8 mouse cellular contexts compared by ENCODE assay signal in the genomic region with DNA sequence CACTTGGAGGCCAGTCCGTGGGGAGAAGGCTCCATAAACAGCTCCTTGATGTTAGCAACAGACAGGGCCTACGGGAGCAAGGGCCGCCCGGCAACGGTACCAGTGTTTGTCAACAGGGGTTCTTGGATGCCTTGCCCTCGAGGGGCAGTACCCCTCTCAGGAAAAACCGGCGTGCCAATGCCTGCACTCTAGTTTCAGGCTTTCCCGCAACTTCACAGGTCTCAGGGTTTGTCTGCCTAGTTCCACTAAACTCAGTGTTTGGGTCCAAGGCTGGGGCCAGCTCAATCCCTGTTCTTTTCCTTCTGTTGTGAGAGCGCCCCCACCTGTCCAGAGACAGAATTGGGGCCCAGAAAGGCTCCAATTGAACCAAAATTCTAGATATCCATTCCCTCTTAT. TPM values are rescaled to one million over a fixed set of nuclear protein-coding genes. Genes with fewer than 3 reads are reported as not detected.
DNase-seq lines count a peak whose midpoint lies in the region; ATAC-seq and TF ChIP-seq lines count a peak whose summit lies in the region.

No protein-coding gene starts in this region.

- peak overlapping the region; percentile 70 for H3K4me3 ChIP-seq in forebrain, embryonic 13.5 days
- H3K4me3 ChIP-seq in layer of hippocampus, adult 2 months, result peak overlapping the region; percentile 70
- H3K4me3 ChIP-seq in lung, embryonic 16.5 days (ENCODE audit: low read length), result peak overlapping the region; percentile 80

- H3K4me1 ChIP-seq in forebrain, embryonic 13.5 days, result peaks cover 36% of the 10 kb centered on the region
- H3K4me1 ChIP-seq in lung, embryonic 16.5 days (replicated peaks; ENCODE audit: control insufficient read depth, insufficient read depth, low read length), result peaks cover 8% of the 10 kb centered on the region

- H3K27ac ChIP-seq in forebrain, embryonic 13.5 days, result peak overlapping the region; percentile 77
- H3K27ac ChIP-seq in layer of hippocampus, adult 2 months, result peak overlapping the region; percentile 83
- peak overlapping the region; percentile 94 for H3K27ac ChIP-seq in lung, embryonic 16.5 days (ENCODE audit: low read length)

- peak; percentile 91 for TF ChIP-seq CTCF in layer of hippocampus, adult 2 months (conservative IDR thresholded peaks at IDR 0.05)

- 1% methylated on average over 10 of the region's 10 CpGs for WGBS in forebrain, embryonic 13.5 days
- 2% methylated on average over 10 of the region's 10 CpGs for WGBS in lung, embryonic 16.5 days

- H3K9me3 ChIP-seq in forebrain, embryonic 13.5 days (replicated peaks), result no peaks in the 10 kb centered on the region
- no peaks in the 10 kb centered on the region for H3K9me3 ChIP-seq in lung, embryonic 16.5 days (ENCODE audit: control insufficient read depth, low read length)

- peak; percentile 89 for DNase-seq in MN1 (ENCODE audit: low spot score)
- DNase-seq in cerebellum, adult 11 months, result peak; percentile 56
- peak; percentile 70 to 84 for DNase-seq in layer of hippocampus, adult 2 months (ENCODE audit: low spot score in 2 of 2)
- peak; percentile 81 for DNase-seq in retina, embryonic 14.5 days (ENCODE audit: low spot score)
- DNase-seq in thymus, postnatal 25 days, result peak; percentile 84

- H3K4me2 ChIP-seq in forebrain, embryonic 13.5 days, result peak overlapping the region; percentile 89
- H3K4me2 ChIP-seq in lung, embryonic 16.5 days (ENCODE audit: low read depth, low read length), result peak overlapping the region; percentile 76

- peaks cover 65% of the 10 kb centered on the region for H3K36me3 ChIP-seq in forebrain, embryonic 13.5 days (ENCODE audit: poor library complexity, severe bottlenecking)
- H3K36me3 ChIP-seq in lung, embryonic 16.5 days (ENCODE audit: control insufficient read depth, insufficient read depth, low read length), result peaks cover 19% of the 10 kb centered on the region

- ATAC-seq in forebrain, embryonic 13.5 days, result peak; percentile 48
- peak; percentile 55 to 57 for ATAC-seq in hematopoietic stem cell, adult 5-6 weeks (replicated peaks in 1 of 2; ENCODE audit: insufficient read depth in 1 of 2, low FRiP score in 2 of 2, low TSS enrichment in 1 of 2, low read depth in 1 of 2, poor library complexity in 2 of 2, severe bottlenecking in 2 of 2)
- peak; percentile 67 for ATAC-seq in lung, embryonic 16.5 days (ENCODE audit: low read depth)

- no peaks in the 10 kb centered on the region for H3K27me3 ChIP-seq in forebrain, embryonic 13.5 days
- H3K27me3 ChIP-seq in lung, embryonic 16.5 days (ENCODE audit: control insufficient read depth, insufficient read depth, low read depth, low read length), result no peaks in the 10 kb centered on the region

- peak overlapping the region; percentile 64 for H3K9ac ChIP-seq in forebrain, embryonic 13.5 days
- peak overlapping the region; percentile 77 for H3K9ac ChIP-seq in lung, embryonic 16.5 days (ENCODE audit: low read length)

RNA-seq across cellular contexts. Expression of a gene that starts 0.5 kb away (rescaled TPM):
- 50.3 and 51.0 TPM in 2 replicates for polyA plus RNA-seq in forebrain, embryonic 13.5 days (2015; fragmentation: Nextera tagmentation; extraction: Ambion mirVana)
- 9.5 and 35.5 TPM in 2 replicates for total RNA-seq in hematopoietic stem cell, adult 5-6 weeks (2017)
- total RNA-seq in layer of hippocampus, adult 2 months (2021), result 10 to 100 TPM; 31.2 to 42.1 TPM
- polyA plus RNA-seq in lung, embryonic 16.5 days (2015; fragmentation: Nextera tagmentation; extraction: Ambion mirVana), result 53.9 and 56.8 TPM in 2 replicates

RNA-seq across cellular contexts. Expression of a gene that starts 6.3 kb away (rescaled TPM):
- polyA plus RNA-seq in forebrain, embryonic 13.5 days (2015; fragmentation: Nextera tagmentation; extraction: Ambion mirVana), result 122 and 125 TPM in 2 replicates
- 26.5 and 31.8 TPM in 2 replicates for total RNA-seq in hematopoietic stem cell, adult 5-6 weeks (2017)
- total RNA-seq in layer of hippocampus, adult 2 months (2021), result 10 to 100 TPM; 61.9 to 76.6 TPM
- 69.8 and 76.0 TPM in 2 replicates for polyA plus RNA-seq in lung, embryonic 16.5 days (2015; fragmentation: Nextera tagmentation; extraction: Ambion mirVana)

RNA-seq across cellular contexts. Expression of a gene that starts 11.4 kb away (rescaled TPM):
- polyA plus RNA-seq in forebrain, embryonic 13.5 days (2015; fragmentation: Nextera tagmentation; extraction: Ambion mirVana), result 89.0 and 95.3 TPM in 2 replicates
- total RNA-seq in hematopoietic stem cell, adult 5-6 weeks (2017), result 13.7 and 43.0 TPM in 2 replicates
- total RNA-seq in layer of hippocampus, adult 2 months (2021), result 10 to 100 TPM; 73.1 to 79.3 TPM
- polyA plus RNA-seq in lung, embryonic 16.5 days (2015; fragmentation: Nextera tagmentation; extraction: Ambion mirVana), result 92.6 and 98.6 TPM in 2 replicates

RNA-seq across cellular contexts. Expression of a gene that starts 13.3 kb away (rescaled TPM):
- polyA plus RNA-seq in forebrain, embryonic 13.5 days (2015; fragmentation: Nextera tagmentation; extraction: Ambion mirVana), result 118 and 120 TPM in 2 replicates
- 56.5 and 92.4 TPM in 2 replicates for total RNA-seq in hematopoietic stem cell, adult 5-6 weeks (2017)
- total RNA-seq in layer of hippocampus, adult 2 months (2021), result 100 to 1,000 TPM; 105 to 113 TPM
- 109 and 111 TPM in 2 replicates for polyA plus RNA-seq in lung, embryonic 16.5 days (2015; fragmentation: Nextera tagmentation; extraction: Ambion mirVana)

RNA-seq across cellular contexts. Expression of a gene that starts 30.3 kb away (rescaled TPM):
- polyA plus RNA-seq in forebrain, embryonic 13.5 days (2015; fragmentation: Nextera tagmentation; extraction: Ambion mirVana), result 216 and 221 TPM in 2 replicates
- 260 and 369 TPM in 2 replicates for total RNA-seq in hematopoietic stem cell, adult 5-6 weeks (2017)
- 100 to 1,000 TPM; 254 to 273 TPM for total RNA-seq in layer of hippocampus, adult 2 months (2021)
- 227 and 230 TPM in 2 replicates for polyA plus RNA-seq in lung, embryonic 16.5 days (2015; fragmentation: Nextera tagmentation; extraction: Ambion mirVana)

Comparison
In these comparisons a context has a peak if more than half of its experiments do, and no peak if none do; other contexts are left out.
1. Peak in every context shown above with its lines: DNase-seq, ATAC-seq, H3K4me3 ChIP-seq and H3K27ac ChIP-seq.